Mouse (Mus musculus): ENCODE data around the gene Katnal1. TPM values are rescaled to one million over a fixed set of nuclear protein-coding genes. Genes with fewer than 3 reads are reported as not detected.

Gene Katnal1
- total and polyA plus RNA-seq, 2 experiments from 2014 or later = 8.4 to 21.1 TPM

- no peaks in the 10 kb centered on the region for H3K36me3 ChIP-seq (replicated peaks; ENCODE audit: control insufficient read depth, insufficient read depth, low read length)
- peaks cover 3% of the 10 kb centered on the region for H3K4me1 ChIP-seq (ENCODE audit: control insufficient read depth, insufficient read depth)
- 65% methylated on average over 9 of the region's 9 CpGs for WGBS
- H3K9ac ChIP-seq (replicated peaks; ENCODE audit: low read depth, low read length) = no peak overlapping the region
- H3K27ac ChIP-seq (ENCODE audit: low read depth) = no peak overlapping the region
- H3K27me3 ChIP-seq (ENCODE audit: control insufficient read depth, insufficient read depth, low read length) = no peaks in the 10 kb centered on the region
- TF ChIP-seq EP300 (IDR thresholded peaks at IDR 0.05; ENCODE audit: low read depth) (no peak), CTCF (IDR thresholded peaks at IDR 0.05; ENCODE audit: low read depth) (no peak)
- no peak overlapping the region for H3K4me2 ChIP-seq (ENCODE audit: low read depth, low read length)
- ATAC-seq (ENCODE audit: insufficient read depth, low read depth) (no peak), DNase-seq (ENCODE audit: low spot score) (no peak)
- no peak overlapping the region for H3K4me3 ChIP-seq (ENCODE audit: low read depth, low read length)
- peaks cover 5% of the 10 kb centered on the region; the same call in 1 of the 2 replicates for H3K9me3 ChIP-seq (replicated peaks; ENCODE audit: control insufficient read depth, low read length)
Observed at GRCm38 (mm10) chr5:148948577-148948976, 19.5 kb upstream of the Katnal1 start.

- Histone ChIP-seq H3K9me3 (replicated peaks; ENCODE audit: control insufficient read depth, low read length) (peaks cover 5% of the 10 kb centered on the region; the same call in 1 of the 2 replicates), H3K9ac (replicated peaks; ENCODE audit: low read depth, low read length) (no peak overlapping the region), H3K36me3 (replicated peaks; ENCODE audit: control insufficient read depth, insufficient read depth, low read length) (no peaks in the 10 kb centered on the region), H3K4me2 (ENCODE audit: low read depth, low read length) (no peak overlapping the region), H3K27me3 (ENCODE audit: control insufficient read depth, insufficient read depth, low read length) (no peaks in the 10 kb centered on the region), H3K4me1 (ENCODE audit: control insufficient read depth, insufficient read depth) (peaks cover 3% of the 10 kb centered on the region; the same call in 1 of the 2 replicates), H3K27ac (ENCODE audit: low read depth) (no peak overlapping the region), H3K4me3 (ENCODE audit: low read depth, low read length) (no peak overlapping the region)
- ATAC-seq (ENCODE audit: insufficient read depth, low read depth) (no peak), DNase-seq (ENCODE audit: low spot score) (no peak)
- WGBS = 74% methylated on average over 4 of the region's 4 CpGs
- TF ChIP-seq CTCF (IDR thresholded peaks at IDR 0.05; ENCODE audit: low read depth) (no peak), EP300 (IDR thresholded peaks at IDR 0.05; ENCODE audit: low read depth) (no peak)
Observed at GRCm38 (mm10) chr5:148947412-148947811, 18.3 kb upstream of the Katnal1 start.

DNA sequence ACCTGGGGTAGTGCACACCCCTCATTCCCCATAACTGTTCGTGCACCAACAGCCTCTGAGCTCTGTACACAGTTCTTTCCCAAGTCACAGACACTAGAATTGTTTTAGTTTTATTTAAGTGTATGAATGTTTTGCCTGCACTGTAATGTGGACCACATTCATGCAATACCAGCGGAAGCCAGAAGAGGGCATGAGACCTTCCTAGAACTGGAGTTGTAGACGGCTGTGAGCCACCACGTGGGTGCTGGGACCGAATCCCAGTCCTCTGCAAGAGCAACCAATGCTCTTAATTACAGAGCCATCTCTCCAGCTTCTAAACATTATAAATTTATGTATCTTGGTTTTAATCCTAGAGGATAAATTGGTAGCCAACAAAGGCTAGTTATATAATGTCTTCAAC is 17.7 kb upstream of the Katnal1 start:
- no peak for DNase-seq (ENCODE audit: low spot score)
- WGBS = 68% methylated on average over 5 of the region's 5 CpGs

GRCm38 (mm10) chr5:148945735-148946134 is 16.6 kb upstream of the Katnal1 start:
- Histone ChIP-seq H3K9me3 (replicated peaks; ENCODE audit: control insufficient read depth, low read length) (peaks cover 5% of the 10 kb centered on the region; the same call in 1 of the 2 replicates), H3K4me3 (ENCODE audit: low read depth, low read length) (no peak overlapping the region), H3K27me3 (ENCODE audit: control insufficient read depth, insufficient read depth, low read length) (no peaks in the 10 kb centered on the region), H3K27ac (ENCODE audit: low read depth) (no peak overlapping the region), H3K4me1 (ENCODE audit: control insufficient read depth, insufficient read depth) (peaks cover 3% of the 10 kb centered on the region; the same call in 1 of the 2 replicates), H3K4me2 (ENCODE audit: low read depth, low read length) (no peak overlapping the region), H3K9ac (replicated peaks; ENCODE audit: low read depth, low read length) (no peak overlapping the region), H3K36me3 (replicated peaks; ENCODE audit: control insufficient read depth, insufficient read depth, low read length) (no peaks in the 10 kb centered on the region)
- ATAC-seq (ENCODE audit: insufficient read depth, low read depth) (no peak), DNase-seq (ENCODE audit: low spot score) (no peak)
- WGBS = 67% methylated on average over 2 of the region's 2 CpGs
- TF ChIP-seq EP300 (IDR thresholded peaks at IDR 0.05; ENCODE audit: low read depth) (no peak), CTCF (IDR thresholded peaks at IDR 0.05; ENCODE audit: low read depth) (no peak)

More for the DNA sequence above, 17.7 kb upstream of the Katnal1 start:
- no peaks in the 10 kb centered on the region for H3K36me3 ChIP-seq (replicated peaks; ENCODE audit: control insufficient read depth, insufficient read depth, low read length)
- no peak overlapping the region for H3K27ac ChIP-seq (ENCODE audit: low read depth)
- H3K4me3 ChIP-seq (ENCODE audit: low read depth, low read length) = no peak overlapping the region
- no peaks in the 10 kb centered on the region for H3K27me3 ChIP-seq (ENCODE audit: control insufficient read depth, insufficient read depth, low read length)
- H3K4me1 ChIP-seq (ENCODE audit: control insufficient read depth, insufficient read depth) = peaks cover 3% of the 10 kb centered on the region; the same call in 1 of the 2 replicates
- TF ChIP-seq EP300 (IDR thresholded peaks at IDR 0.05; ENCODE audit: low read depth) (no peak), CTCF (IDR thresholded peaks at IDR 0.05; ENCODE audit: low read depth) (peak; percentile 25)
- no peak overlapping the region for H3K4me2 ChIP-seq (ENCODE audit: low read depth, low read length)
- peaks cover 5% of the 10 kb centered on the region; the same call in 1 of the 2 replicates for H3K9me3 ChIP-seq (replicated peaks; ENCODE audit: control insufficient read depth, low read length)
- no peak overlapping the region for H3K9ac ChIP-seq (replicated peaks; ENCODE audit: low read depth, low read length)
- ATAC-seq (ENCODE audit: insufficient read depth, low read depth) = no peak

- no peaks in the 10 kb centered on the region for H3K4me1 ChIP-seq (ENCODE audit: control insufficient read depth, insufficient read depth)
- peaks cover 5% of the 10 kb centered on the region; the same call in 1 of the 2 replicates for H3K9me3 ChIP-seq (replicated peaks; ENCODE audit: control insufficient read depth, low read length)
- 70% methylated on average over 8 of the region's 8 CpGs for WGBS
- no peaks in the 10 kb centered on the region for H3K27me3 ChIP-seq (ENCODE audit: control insufficient read depth, insufficient read depth, low read length)
- no peak for TF ChIP-seq CTCF (IDR thresholded peaks at IDR 0.05; ENCODE audit: low read depth)
- TF ChIP-seq EP300 (IDR thresholded peaks at IDR 0.05; ENCODE audit: low read depth) = no peak
- DNase-seq (ENCODE audit: low spot score) = no peak
- H3K4me3 ChIP-seq (ENCODE audit: low read depth, low read length) = no peak overlapping the region
- H3K4me2 ChIP-seq (ENCODE audit: low read depth, low read length) = no peak overlapping the region
- no peaks in the 10 kb centered on the region for H3K36me3 ChIP-seq (replicated peaks; ENCODE audit: control insufficient read depth, insufficient read depth, low read length)
- no peak for ATAC-seq (ENCODE audit: insufficient read depth, low read depth)
- no peak overlapping the region for H3K27ac ChIP-seq (ENCODE audit: low read depth)
- no peak overlapping the region for H3K9ac ChIP-seq (replicated peaks; ENCODE audit: low read depth, low read length)
Observed at GRCm38 (mm10) chr5:148944024-148944423, 14.9 kb upstream of the Katnal1 start.

DNA sequence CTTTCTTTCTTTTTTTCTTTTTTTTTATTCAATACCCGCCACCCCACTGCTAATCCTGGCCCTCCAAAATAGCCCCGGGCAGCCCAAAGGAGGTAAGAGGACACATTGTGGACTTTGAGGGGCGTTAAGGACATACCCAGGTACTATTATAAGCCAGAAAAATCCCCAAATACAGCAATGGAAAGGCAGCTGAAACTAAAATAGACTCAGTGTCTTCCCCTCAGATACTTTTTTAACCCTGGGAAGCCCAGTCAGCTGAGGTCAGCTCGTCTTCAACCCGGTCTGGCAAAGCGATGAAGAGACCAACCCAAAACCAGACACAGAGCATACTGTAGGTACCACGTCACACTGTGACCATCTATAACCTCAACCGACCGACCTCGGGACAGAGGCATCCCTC is 14.3 kb upstream of the Katnal1 start:
- H3K36me3 ChIP-seq (replicated peaks; ENCODE audit: control insufficient read depth, insufficient read depth, low read length) = no peaks in the 10 kb centered on the region
- H3K27ac ChIP-seq (ENCODE audit: low read depth) = no peak overlapping the region
- WGBS = 78% methylated on average over 10 of the region's 10 CpGs
- no peak overlapping the region for H3K9ac ChIP-seq (replicated peaks; ENCODE audit: low read depth, low read length)
- no peak for DNase-seq (ENCODE audit: low spot score)
- peaks cover 5% of the 10 kb centered on the region; the same call in 1 of the 2 replicates for H3K9me3 ChIP-seq (replicated peaks; ENCODE audit: control insufficient read depth, low read length)
- ATAC-seq (ENCODE audit: insufficient read depth, low read depth) = no peak
- H3K4me1 ChIP-seq (ENCODE audit: control insufficient read depth, insufficient read depth) = no peaks in the 10 kb centered on the region
- no peaks in the 10 kb centered on the region for H3K27me3 ChIP-seq (ENCODE audit: control insufficient read depth, insufficient read depth, low read length)
- TF ChIP-seq CTCF (IDR thresholded peaks at IDR 0.05; ENCODE audit: low read depth) (no peak), EP300 (IDR thresholded peaks at IDR 0.05; ENCODE audit: low read depth) (no peak)
- H3K4me2 ChIP-seq (ENCODE audit: low read depth, low read length) = no peak overlapping the region
- no peak overlapping the region for H3K4me3 ChIP-seq (ENCODE audit: low read depth, low read length)

Data from heart, postnatal 0 days (tissue).